Mouse (Mus musculus) forebrain, embryonic 13.5 days (tissue): ENCODE data around the gene Slc4a5. TPM values are rescaled to one million over a fixed set of nuclear protein-coding genes. Genes with fewer than 3 reads are reported as not detected.
A peak's percentile ranks its signal among the peaks of the same experiment; 100 is the strongest.

Source experiments
- ATAC-seq: fragments of 200-750 bp; cut with Nextera tagmentation; 2 replicates; pipeline ENCODE4 v1.8.0; 2017
- H3K27ac ChIP-seq: fragments of 300-500 bp; sonication (generic); 2 replicates; pipeline ENCODE4 v1.5.1; 2015; ENCODE audit warnings: inconsistent platforms, mild to moderate bottlenecking, moderate library complexity
- H3K27me3 ChIP-seq: fragments of 300-500 bp; sonication (generic); 2 replicates; pipeline ENCODE4 v1.6.1; 2015; ENCODE audit warnings: mild to moderate bottlenecking, inconsistent platforms
- H3K36me3 ChIP-seq: fragments of 300-500 bp; sonication (generic); 2 replicates; pipeline ENCODE4 v1.6.1; 2015; ENCODE audit warnings: mild to moderate bottlenecking, inconsistent platforms; ENCODE audit not compliant: poor library complexity, severe bottlenecking
- H3K4me1 ChIP-seq: fragments of 300-500 bp; sonication (generic); 2 replicates; pipeline ENCODE4 v1.6.1; 2015; ENCODE audit warnings: inconsistent platforms
- H3K4me2 ChIP-seq: fragments of 300-500 bp; sonication (generic); 2 replicates; pipeline ENCODE4 v1.6.1; 2015; ENCODE audit warnings: inconsistent platforms, mild to moderate bottlenecking, moderate library complexity
- H3K4me3 ChIP-seq: fragments of 300-500 bp; sonication (generic); 2 replicates; pipeline ENCODE4 v1.5.1; 2015; ENCODE audit warnings: mild to moderate bottlenecking, inconsistent platforms
- H3K9ac ChIP-seq: fragments of 300-500 bp; sonication (generic); 2 replicates; pipeline ENCODE4 v1.6.1; 2015; ENCODE audit warnings: mild to moderate bottlenecking, inconsistent platforms
- H3K9me3 ChIP-seq: fragments of 300-500 bp; sonication (generic); replicated peaks from 2 replicates; pipeline ENCODE4 v1.6.1; 2016; ENCODE audit warnings: inconsistent platforms
- WGBS: fragments of 180-500 bp; shearing (Covaris S2); methylation state at CpG from one replicate; pipeline ENCODE4 v1.1.7; 2015; 5-methylcytosine and 5-hydroxymethylcytosine counted together
- polyA plus RNA-seq: library from polyadenylated mRNA; unstranded; fragments of >200 nt; fragmentation: Nextera tagmentation; extraction: Ambion mirVana; gene quantifications from 2 replicates; pipeline ENCODE4 v1.2.1, GENCODE M21; 2015

Slc4a5 gene
- polyA plus RNA-seq, 1 experiment from 2014 or later, result 0.34 TPM

GRCm38 (mm10) chr6:83197345-83198004 lies 22.2 kb upstream of the Slc4a5 start:
- peak; percentile 44; the same call in 1 of the 2 replicates for ATAC-seq
- 44% methylated on average over 15 of the region's 15 CpGs for WGBS
- Histone ChIP-seq H3K4me3 (no peak overlapping the region), H3K27me3 (no peaks in the 10 kb centered on the region), H3K9me3 (no peaks in the 10 kb centered on the region), H3K36me3 (peaks cover 89% of the 10 kb centered on the region), H3K9ac (no peak overlapping the region), H3K4me1 (no peaks in the 10 kb centered on the region), H3K27ac (no peak overlapping the region), H3K4me2 (no peak overlapping the region)

- Histone ChIP-seq H3K36me3 (peaks cover 31% of the 10 kb centered on the region), H3K27me3 (no peaks in the 10 kb centered on the region), H3K9me3 (no peaks in the 10 kb centered on the region), H3K4me1 (no peaks in the 10 kb centered on the region), H3K4me2 (no peak overlapping the region), H3K9ac (no peak overlapping the region), H3K4me3 (no peak overlapping the region), H3K27ac (no peak overlapping the region)
- ATAC-seq, result no peak
- 89% methylated on average over 4 of the region's 4 CpGs for WGBS
Measured at GRCm38 (mm10) chr6:83203320-83203719, 16.3 kb upstream of the Slc4a5 start.

- Histone ChIP-seq H3K9ac (no peak overlapping the region), H3K9me3 (no peaks in the 10 kb centered on the region), H3K27me3 (no peaks in the 10 kb centered on the region), H3K4me2 (no peak overlapping the region), H3K36me3 (peaks cover 7% of the 10 kb centered on the region; the same call in 1 of the 2 replicates), H3K4me1 (peaks cover 9% of the 10 kb centered on the region), H3K27ac (no peak overlapping the region), H3K4me3 (no peak overlapping the region)
- ATAC-seq, result no peak
- WGBS, result 96% methylated on average over 3 of the region's 3 CpGs
Measured at GRCm38 (mm10) chr6:83205851-83206250, 13.8 kb upstream of the Slc4a5 start.

GRCm38 (mm10) chr6:83206321-83206720 lies 13.3 kb upstream of the Slc4a5 start:
- 82% methylated on average over 11 of the region's 11 CpGs for WGBS
- H3K9ac ChIP-seq, result no peak overlapping the region
- H3K4me3 ChIP-seq, result no peak overlapping the region
- no peak overlapping the region for H3K27ac ChIP-seq
- H3K4me1 ChIP-seq, result peaks cover 12% of the 10 kb centered on the region
- ATAC-seq, result no peak
- H3K9me3 ChIP-seq, result no peaks in the 10 kb centered on the region
- no peaks in the 10 kb centered on the region for H3K27me3 ChIP-seq
- peaks cover 4% of the 10 kb centered on the region; the same call in 1 of the 2 replicates for H3K36me3 ChIP-seq
- H3K4me2 ChIP-seq, result no peak overlapping the region

- H3K9ac ChIP-seq, result no peak overlapping the region
- H3K27ac ChIP-seq, result no peak overlapping the region
- WGBS, result 71% methylated on average over 9 of the region's 9 CpGs
- H3K4me2 ChIP-seq, result no peak overlapping the region
- no peaks in the 10 kb centered on the region for H3K27me3 ChIP-seq
- H3K4me3 ChIP-seq, result no peak overlapping the region
- peaks cover 16% of the 10 kb centered on the region for H3K4me1 ChIP-seq
- H3K36me3 ChIP-seq, result no peaks in the 10 kb centered on the region
- ATAC-seq, result no peak
- no peaks in the 10 kb centered on the region for H3K9me3 ChIP-seq
Measured at GRCm38 (mm10) chr6:83207361-83208049, 12.1 kb upstream of the Slc4a5 start.

GRCm38 (mm10) chr6:83208050-83208400 lies 11.6 kb upstream of the Slc4a5 start:
- Histone ChIP-seq H3K4me3 (no peak overlapping the region), H3K9me3 (no peaks in the 10 kb centered on the region), H3K4me2 (no peak overlapping the region), H3K4me1 (peaks cover 16% of the 10 kb centered on the region), H3K36me3 (no peaks in the 10 kb centered on the region), H3K27me3 (no peaks in the 10 kb centered on the region), H3K27ac (no peak overlapping the region), H3K9ac (no peak overlapping the region)
- no peak for ATAC-seq
- WGBS, result 92% methylated on average over 2 of the region's 2 CpGs

- peaks cover 16% of the 10 kb centered on the region for H3K4me1 ChIP-seq
- no peaks in the 10 kb centered on the region for H3K36me3 ChIP-seq
- H3K27ac ChIP-seq, result no peak overlapping the region
- no peak overlapping the region for H3K4me2 ChIP-seq
- ATAC-seq, result no peak
- no peaks in the 10 kb centered on the region for H3K27me3 ChIP-seq
- H3K9ac ChIP-seq, result no peak overlapping the region
- H3K4me3 ChIP-seq, result no peak overlapping the region
- 26% methylated on average over 2 of the region's 2 CpGs for WGBS
- H3K9me3 ChIP-seq, result no peaks in the 10 kb centered on the region
Measured at GRCm38 (mm10) chr6:83210495-83210894, 9.1 kb upstream of the Slc4a5 start.

- H3K27me3 ChIP-seq, result no peaks in the 10 kb centered on the region
- H3K36me3 ChIP-seq, result no peaks in the 10 kb centered on the region
- ATAC-seq, result no peak
- no peak overlapping the region for H3K4me2 ChIP-seq
- H3K9ac ChIP-seq, result no peak overlapping the region
- H3K9me3 ChIP-seq, result no peaks in the 10 kb centered on the region
- 28% methylated on average over 5 of the region's 5 CpGs for WGBS
- H3K4me3 ChIP-seq, result no peak overlapping the region
- no peak overlapping the region for H3K27ac ChIP-seq
- peaks cover 16% of the 10 kb centered on the region for H3K4me1 ChIP-seq
Measured at GRCm38 (mm10) chr6:83211526-83211925, 8.1 kb upstream of the Slc4a5 start.

- no peak overlapping the region for H3K9ac ChIP-seq
- no peaks in the 10 kb centered on the region for H3K36me3 ChIP-seq
- no peak overlapping the region for H3K4me2 ChIP-seq
- H3K4me1 ChIP-seq, result peaks cover 13% of the 10 kb centered on the region
- H3K27me3 ChIP-seq, result no peaks in the 10 kb centered on the region
- H3K9me3 ChIP-seq, result no peaks in the 10 kb centered on the region
- H3K27ac ChIP-seq, result no peak overlapping the region; the same call in 1 of the 2 replicates
- ATAC-seq, result peak; percentile 93
- 18% methylated on average over 7 of the region's 7 CpGs for WGBS
- no peak overlapping the region for H3K4me3 ChIP-seq
Measured at GRCm38 (mm10) chr6:83215002-83215666, 4.5 kb upstream of the Slc4a5 start.

- Histone ChIP-seq H3K27me3 (peaks cover 35% of the 10 kb centered on the region), H3K4me3 (no peak overlapping the region), H3K27ac (no peak overlapping the region), H3K36me3 (no peaks in the 10 kb centered on the region), H3K4me1 (peaks cover 8% of the 10 kb centered on the region), H3K9me3 (no peaks in the 10 kb centered on the region), H3K9ac (no peak overlapping the region), H3K4me2 (no peak overlapping the region)
- ATAC-seq, result no peak
- WGBS, result 38% methylated on average over 2 of the region's 2 CpGs
Measured at GRCm38 (mm10) chr6:83231486-83231885, 11.9 kb downstream of the Slc4a5 start.

- Histone ChIP-seq H3K27me3 (peaks cover 50% of the 10 kb centered on the region), H3K4me3 (no peak overlapping the region), H3K4me1 (peaks cover 15% of the 10 kb centered on the region), H3K4me2 (no peak overlapping the region), H3K36me3 (no peaks in the 10 kb centered on the region), H3K27ac (no peak overlapping the region), H3K9ac (no peak overlapping the region), H3K9me3 (no peaks in the 10 kb centered on the region)
- no peak for ATAC-seq
- 73% methylated on average over 4 of the region's 4 CpGs for WGBS
Measured at GRCm38 (mm10) chr6:83233306-83233705, 13.7 kb downstream of the Slc4a5 start.

GRCm38 (mm10) chr6:83234280-83234741 lies 14.7 kb downstream of the Slc4a5 start:
- H3K4me1 ChIP-seq, result peaks cover 15% of the 10 kb centered on the region
- no peak for ATAC-seq
- H3K27me3 ChIP-seq, result peaks cover 59% of the 10 kb centered on the region
- 2% methylated on average over 14 of the region's 14 CpGs for WGBS
- H3K4me3 ChIP-seq, result no peak overlapping the region
- no peaks in the 10 kb centered on the region for H3K9me3 ChIP-seq
- peak overlapping the region; percentile 43 for H3K4me2 ChIP-seq
- no peak overlapping the region for H3K9ac ChIP-seq
- no peaks in the 10 kb centered on the region for H3K36me3 ChIP-seq
- H3K27ac ChIP-seq, result no peak overlapping the region
